Mouse (Mus musculus) hindbrain, postnatal 0 days (tissue): Measurements from ENCODE around the gene Gm815. TPM values are rescaled to one million over a fixed set of nuclear protein-coding genes. Genes with fewer than 3 reads are reported as not detected.
A peak's percentile ranks its signal among the peaks of the same experiment; 100 is the strongest.

Source experiments
- ATAC-seq: fragments of 200-750 bp; cut with Nextera tagmentation; 2 replicates; pipeline ENCODE4 v1.8.0; 2017; ENCODE audit warnings: mild to moderate bottlenecking, moderate TSS enrichment, moderate library complexity
- DNase-seq: peaks from one replicate; pipeline ENCODE4 v3.0.0-alpha.2; 2015; ENCODE audit warnings: low spot score
- H3K27ac ChIP-seq: fragments of 300-500 bp; sonication (generic); 2 replicates; pipeline ENCODE4 v1.5.1; 2014; ENCODE audit warnings: mild to moderate bottlenecking
- H3K27me3 ChIP-seq: fragments of 300-500 bp; sonication (generic); 2 replicates; pipeline ENCODE4 v1.6.1; 2014; ENCODE audit warnings: low read length, mixed read lengths; ENCODE audit not compliant: insufficient read depth
- H3K36me3 ChIP-seq: fragments of 300-500 bp; sonication (generic); 2 replicates; pipeline ENCODE4 v1.6.1; 2014; ENCODE audit warnings: low read length, mixed read lengths; ENCODE audit not compliant: insufficient read depth
- H3K4me1 ChIP-seq: fragments of 300-500 bp; sonication (generic); 2 replicates; pipeline ENCODE4 v1.6.1; 2014; ENCODE audit warnings: antibody characterized with exemption, low read length, mixed read lengths; ENCODE audit not compliant: insufficient read depth
- H3K4me2 ChIP-seq: fragments of 300-500 bp; sonication (generic); 2 replicates; pipeline ENCODE4 v1.6.1; 2014; ENCODE audit warnings: low read depth, mild to moderate bottlenecking, low read length, moderate library complexity, mixed read lengths
- H3K4me3 ChIP-seq: fragments of 300-500 bp; sonication (generic); 2 replicates; pipeline ENCODE4 v1.5.1; 2014; ENCODE audit warnings: low read length
- H3K9ac ChIP-seq: fragments of 300-500 bp; sonication (generic); replicated peaks from 2 replicates; pipeline ENCODE4 v1.6.1; 2014; ENCODE audit warnings: mild to moderate bottlenecking, low read length, moderate library complexity, mixed read lengths
- H3K9me3 ChIP-seq: fragments of 300-500 bp; sonication (generic); 2 replicates; pipeline ENCODE4 v1.6.1; 2016; ENCODE audit warnings: low read length, mixed read lengths
- CTCF ChIP-seq: IDR thresholded peaks from 2 replicates; pipeline ENCODE4 v1.5.1; 2016; ENCODE audit warnings: antibody characterized with exemption, control low read depth, low read depth
- WGBS: fragments of 180-500 bp; shearing (Covaris S2); extraction: QIAGEN DNeasy Blood & Tissue Kit; methylation state at CpG from one replicate; pipeline ENCODE4 v1.1.7; 2014; 5-methylcytosine and 5-hydroxymethylcytosine counted together
- polyA plus RNA-seq: library from polyadenylated mRNA; unstranded; fragments of >200 nt; fragmentation: Nextera tagmentation; extraction: Ambion mirVana; gene quantifications from 2 replicates; pipeline ENCODE4 v1.2.1, GENCODE M21; 2015
- total RNA-seq: library from RNA; depleted of rRNA; stranded (reverse); fragments of >200 nt; gene quantifications from 2 replicates; pipeline ENCODE4 v1.2.3, GENCODE M21; 2014; rRNA removed

Gm815 gene
- total RNA-seq: not detected in 2 replicates
- polyA plus RNA-seq: not detected in 2 replicates

DNA sequence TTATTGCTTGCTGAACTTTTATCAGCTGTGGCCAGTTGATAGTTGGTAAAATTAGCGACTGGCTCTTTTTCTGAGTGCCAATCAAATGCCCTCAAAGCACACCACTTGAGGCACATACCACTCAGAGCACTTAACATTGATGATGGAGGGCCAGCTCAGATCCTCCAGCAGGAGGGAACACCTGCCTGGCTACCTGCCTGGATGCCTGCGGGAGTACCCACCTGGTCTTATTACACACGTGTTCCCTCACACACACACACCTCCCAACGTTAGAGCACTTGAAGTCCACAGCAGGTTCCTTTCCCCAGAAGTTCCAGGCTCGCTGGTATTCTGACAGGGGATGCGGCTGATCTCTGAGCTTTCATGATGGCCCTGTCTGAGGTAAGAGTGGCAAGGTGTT, at the start of gene Gm815:
TSS of gene Gm815 (plus strand) at position 266 of the 400 bp plus-strand sequence.
- no peaks in the 10 kb centered on the region for H3K4me1 ChIP-seq
- H3K4me2 ChIP-seq: no peak within 1 kb of the TSS
- no peaks in the 10 kb centered on the region for H3K9me3 ChIP-seq
- no peak for TF ChIP-seq CTCF
- H3K27me3 ChIP-seq: no peaks in the 10 kb centered on the region
- WGBS: 76% methylated on average over 6 of the region's 6 CpGs
- H3K27ac ChIP-seq: no peak within 1 kb of the TSS
- no peak within 1 kb of the TSS for H3K4me3 ChIP-seq
- no peak for ATAC-seq
- H3K9ac ChIP-seq: no peak within 1 kb of the TSS
- no peaks in the 10 kb centered on the region for H3K36me3 ChIP-seq
- DNase-seq: no peak

DNA sequence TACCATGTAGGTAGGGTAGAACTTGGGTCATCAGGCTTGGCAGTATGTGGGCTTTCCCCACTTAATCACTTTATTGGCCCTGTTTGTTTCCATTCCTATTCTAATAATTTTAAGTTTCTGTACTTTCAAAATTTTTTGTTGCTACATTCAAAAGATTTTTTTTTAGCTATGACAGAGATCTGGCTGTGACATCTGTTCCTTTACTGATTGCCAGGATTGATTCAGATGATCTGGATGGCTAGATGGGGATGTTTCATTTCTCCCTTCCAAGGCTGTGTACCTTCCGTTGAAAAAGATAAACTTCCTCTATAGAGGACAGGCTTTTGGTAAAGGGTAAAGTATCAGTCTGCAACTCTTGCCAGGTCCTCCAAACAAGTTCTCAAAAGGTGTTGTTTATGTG, 48.1 kb upstream of the Gm815 start:
- H3K4me2 ChIP-seq: no peak overlapping the region
- H3K27me3 ChIP-seq: no peaks in the 10 kb centered on the region
- DNase-seq (no peak), ATAC-seq (no peak)
- no peaks in the 10 kb centered on the region for H3K9me3 ChIP-seq
- WGBS: 88% methylated on average over 1 of the region's 1 CpGs
- H3K9ac ChIP-seq: no peak overlapping the region
- no peaks in the 10 kb centered on the region for H3K4me1 ChIP-seq
- H3K27ac ChIP-seq: no peak overlapping the region
- no peaks in the 10 kb centered on the region for H3K36me3 ChIP-seq
- H3K4me3 ChIP-seq: no peak overlapping the region
- no peak for TF ChIP-seq CTCF

DNA sequence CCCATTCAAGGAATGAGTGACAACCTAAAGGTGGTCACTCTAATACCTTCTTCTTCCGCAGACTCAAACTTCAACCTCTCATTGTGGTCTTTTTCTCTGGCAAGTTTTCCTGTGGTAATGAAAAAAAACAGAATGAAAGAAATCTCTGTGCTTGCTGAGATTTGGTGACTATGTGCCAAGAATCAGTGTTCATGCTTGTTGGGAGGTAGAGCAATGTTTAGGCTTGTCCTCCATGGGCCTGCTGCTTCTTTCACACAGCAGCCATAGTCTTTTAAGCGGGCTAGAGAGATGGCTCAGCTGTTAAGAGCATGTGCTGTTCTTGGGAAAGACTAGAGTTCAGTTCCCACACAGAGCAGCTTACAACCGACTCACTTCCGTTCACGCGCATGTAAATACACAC, 41.8 kb upstream of the Gm815 start:
- DNase-seq (no peak), ATAC-seq (no peak)
- 0 out of 2 replicates have a peak, but pooled peaks cover 4% of the 10 kb centered on the region for H3K4me1 ChIP-seq
- no peak overlapping the region for H3K4me2 ChIP-seq
- no peaks in the 10 kb centered on the region; the same call in 1 of the 2 replicates for H3K9me3 ChIP-seq
- H3K27ac ChIP-seq: 0 out of 2 replicates have a peak overlapping the region, but pooled peaks have one; percentile 90
- TF ChIP-seq CTCF: no peak
- WGBS: 63% methylated on average over 6 of the region's 6 CpGs
- no peaks in the 10 kb centered on the region for H3K27me3 ChIP-seq
- no peaks in the 10 kb centered on the region for H3K36me3 ChIP-seq
- no peak overlapping the region for H3K4me3 ChIP-seq
- no peak overlapping the region for H3K9ac ChIP-seq

DNA sequence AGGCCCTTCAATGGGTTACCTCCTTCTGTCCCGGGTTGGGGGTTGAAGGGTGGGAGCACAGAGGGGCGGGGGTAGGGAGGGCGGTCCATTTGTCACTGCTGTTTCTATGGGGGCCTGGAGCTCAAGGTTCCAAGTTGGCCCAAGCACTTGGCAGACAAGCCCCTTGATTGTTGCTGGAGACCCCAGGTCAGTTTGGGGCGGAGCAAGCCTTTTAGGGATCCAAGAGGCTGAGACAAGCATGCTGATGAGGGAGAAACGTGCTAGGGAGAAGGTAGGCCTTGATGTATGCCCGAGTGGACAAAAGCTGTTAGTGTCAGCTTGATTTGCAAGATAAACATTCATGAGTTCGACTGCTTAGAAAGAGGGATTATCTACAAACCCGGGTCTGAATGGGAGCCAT, 40.9 kb upstream of the Gm815 start:
- no peak for TF ChIP-seq CTCF
- Histone ChIP-seq H3K4me3 (0 out of 2 replicates have a peak overlapping the region, but pooled peaks have one; percentile 43), H3K4me1 (0 out of 2 replicates have a peak, but pooled peaks cover 4% of the 10 kb centered on the region), H3K4me2 (peak overlapping the region; percentile 56), H3K27me3 (no peaks in the 10 kb centered on the region), H3K9ac (0 out of 2 replicates have a peak overlapping the region, but pooled peaks have one; percentile 52), H3K9me3 (no peaks in the 10 kb centered on the region; the same call in 1 of the 2 replicates), H3K27ac (peak overlapping the region; percentile 90), H3K36me3 (no peaks in the 10 kb centered on the region)
- peak; percentile 69 for ATAC-seq
- peak; percentile 74 for DNase-seq
- under 1% methylated on average over 8 of the region's 8 CpGs for WGBS

DNA sequence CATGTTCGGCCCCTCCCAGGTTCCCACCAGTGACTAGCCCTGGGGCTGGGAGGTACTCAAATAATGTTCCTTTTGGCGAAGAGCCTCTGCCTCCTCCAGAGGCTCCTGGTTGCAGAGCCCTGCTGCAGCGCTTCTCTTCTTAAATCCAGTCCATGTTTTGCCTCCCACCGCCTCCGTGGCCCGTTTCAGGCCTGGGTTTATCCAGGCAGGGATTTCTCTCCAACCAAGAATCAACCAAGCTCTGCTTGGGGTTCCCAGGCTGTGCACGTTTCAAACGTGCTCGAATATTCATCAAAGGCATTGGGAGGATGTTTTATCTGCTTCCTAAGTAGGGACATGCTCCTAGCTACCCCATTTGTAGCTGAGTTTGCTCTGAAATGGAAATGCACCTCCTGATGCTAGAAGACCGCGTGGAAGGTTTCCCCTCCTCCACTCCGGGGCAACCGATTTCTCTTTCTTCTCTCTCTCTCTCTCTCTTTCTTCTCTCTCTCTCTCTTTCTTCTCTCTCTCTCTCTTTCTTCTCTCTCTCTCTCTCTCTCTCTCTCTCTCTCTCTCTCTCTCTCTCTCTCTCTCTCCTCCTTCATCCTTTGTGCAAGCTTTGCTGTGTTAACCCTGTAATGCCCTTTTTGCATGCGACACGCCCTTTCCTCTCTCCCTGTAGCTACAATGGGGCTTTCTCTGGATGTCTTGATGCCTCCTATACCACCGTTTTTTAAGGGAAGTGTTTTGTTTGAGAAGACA, 40.2 kb upstream of the Gm815 start:
- peak; percentile 7; the same call in 1 of the 2 replicates for TF ChIP-seq CTCF
- H3K4me3 ChIP-seq: peak overlapping the region; percentile 43
- peak; percentile 98 for DNase-seq
- under 1% methylated on average over 16 of the region's 16 CpGs for WGBS
- H3K9me3 ChIP-seq: no peaks in the 10 kb centered on the region; the same call in 1 of the 2 replicates
- peak; percentile 94 for ATAC-seq
- 0 out of 2 replicates have a peak, but pooled peaks cover 4% of the 10 kb centered on the region for H3K4me1 ChIP-seq
- H3K36me3 ChIP-seq: no peaks in the 10 kb centered on the region
- H3K4me2 ChIP-seq: peak overlapping the region; percentile 56
- H3K27ac ChIP-seq: peak overlapping the region; percentile 90
- no peaks in the 10 kb centered on the region for H3K27me3 ChIP-seq
- peak overlapping the region; percentile 52 for H3K9ac ChIP-seq

DNA sequence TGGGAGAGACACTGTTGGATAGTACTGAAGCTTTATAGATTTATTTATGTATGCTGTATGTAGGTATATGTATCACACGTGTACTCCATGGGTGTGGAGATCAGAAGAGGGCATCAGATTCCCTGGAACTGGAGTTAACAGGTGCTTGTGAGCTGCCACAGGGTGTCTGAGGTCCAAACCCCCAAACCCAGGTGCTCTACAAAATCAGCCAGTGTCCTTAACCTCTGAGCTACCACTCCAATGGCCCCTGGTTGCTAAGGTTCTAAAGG, 39.7 kb upstream of the Gm815 start:
- Histone ChIP-seq H3K4me2 (peak overlapping the region; percentile 56), H3K27ac (peak overlapping the region; percentile 90), H3K4me3 (peak overlapping the region; percentile 43), H3K27me3 (no peaks in the 10 kb centered on the region), H3K9ac (peak overlapping the region; percentile 52), H3K36me3 (no peaks in the 10 kb centered on the region), H3K4me1 (0 out of 2 replicates have a peak, but pooled peaks cover 4% of the 10 kb centered on the region), H3K9me3 (no peaks in the 10 kb centered on the region; the same call in 1 of the 2 replicates)
- DNase-seq (no peak), ATAC-seq (peak; percentile 16)
- no peak for TF ChIP-seq CTCF
- WGBS: 0% methylated on average over 1 of the region's 1 CpGs
